Mouse (Mus musculus) bone marrow macrophage, adult 2 months (primary cell): Measurements from ENCODE around the gene Cdh16.

Source experiments
- CTCF ChIP-seq: IDR thresholded peaks from 2 replicates; pipeline ENCODE4 v1.5.1; 2012; ENCODE audit warnings: low read depth, mild to moderate bottlenecking, low read length, moderate library complexity
- POLR2A ChIP-seq: IDR thresholded peaks from 2 replicates; pipeline ENCODE4 v1.6.1; 2012; ENCODE audit warnings: mild to moderate bottlenecking, low read depth, low read length, borderline replicate concordance

- no peak for TF ChIP-seq CTCF
- TF ChIP-seq POLR2A, result no peak
Measured at GRCm38 (mm10) chr8:104606329-104606728, 17.9 kb downstream of the Cdh16 start.
